Mouse (Mus musculus) neural tube, embryonic 11.5 days (tissue): ENCODE measurements around the gene Npas3. TPM values are rescaled to one million over a fixed set of nuclear protein-coding genes. Genes with fewer than 3 reads are reported as not detected.

Source experiments
- ATAC-seq: fragments of 200-750 bp; cut with Nextera tagmentation; 2 replicates; pipeline ENCODE4 v1.8.0; 2017; ENCODE audit warnings: moderate number of reproducible peaks, mild to moderate bottlenecking, moderate TSS enrichment, moderate library complexity; ENCODE audit not compliant: insufficient read depth, low FRiP score, low TSS enrichment
- DNase-seq: peaks from one replicate; pipeline ENCODE4 v3.0.0-alpha.2; 2015; ENCODE audit warnings: low spot score
- H3K27ac ChIP-seq: fragments of 300-500 bp; sonication (generic); 2 replicates; pipeline ENCODE4 v1.5.1; 2014; ENCODE audit warnings: low read depth, mild to moderate bottlenecking, low read length
- H3K27me3 ChIP-seq: fragments of 300-500 bp; sonication (generic); 2 replicates; pipeline ENCODE4 v1.6.1; 2014; ENCODE audit warnings: mild to moderate bottlenecking, low read length, mixed read lengths; ENCODE audit not compliant: control insufficient read depth, insufficient read depth
- H3K36me3 ChIP-seq: fragments of 300-500 bp; sonication (generic); 2 replicates; pipeline ENCODE4 v1.6.1; 2014; ENCODE audit warnings: mild to moderate bottlenecking, low read length, moderate library complexity, mixed read lengths; ENCODE audit not compliant: control insufficient read depth, insufficient read depth
- H3K4me1 ChIP-seq: fragments of 300-500 bp; sonication (generic); 2 replicates; pipeline ENCODE4 v1.6.1; 2014; ENCODE audit warnings: low read length, mixed read lengths; ENCODE audit not compliant: control insufficient read depth, insufficient read depth
- H3K4me2 ChIP-seq: fragments of 300-500 bp; sonication (generic); 2 replicates; pipeline ENCODE4 v1.6.1; 2014; ENCODE audit warnings: low read depth, mild to moderate bottlenecking, moderate library complexity
- H3K4me3 ChIP-seq: fragments of 300-500 bp; sonication (generic); 2 replicates; pipeline ENCODE4 v1.5.1; 2014; ENCODE audit warnings: low read depth, low read length
- H3K9ac ChIP-seq: fragments of 300-500 bp; sonication (generic); 2 replicates; pipeline ENCODE4 v1.6.1; 2014; ENCODE audit warnings: mild to moderate bottlenecking, low read length
- H3K9me3 ChIP-seq: fragments of 300-500 bp; sonication (generic); 2 replicates; pipeline ENCODE4 v1.6.1; 2016; ENCODE audit warnings: low read length; ENCODE audit not compliant: control insufficient read depth
- WGBS: fragments of 180-500 bp; shearing (Covaris S2); extraction: QIAGEN DNeasy Blood & Tissue Kit; methylation state at CpG from one replicate; pipeline ENCODE4 v1.1.7; 2014; 5-methylcytosine and 5-hydroxymethylcytosine counted together
- polyA plus RNA-seq: library from polyadenylated mRNA; unstranded; fragments of >200 nt; fragmentation: Nextera tagmentation; extraction: Ambion mirVana; gene quantifications from 2 replicates; pipeline ENCODE4 v1.2.1, GENCODE M21; 2014

Gene Npas3
- polyA plus RNA-seq, 1 experiment from 2014 or later = 18.0 TPM

GRCm38 (mm10) chr12:53527046-53527445 is 278.6 kb downstream of the Npas3 start:
- no peak overlapping the region for H3K27ac ChIP-seq
- no peaks in the 10 kb centered on the region for H3K9me3 ChIP-seq
- H3K36me3 ChIP-seq = no peaks in the 10 kb centered on the region
- H3K4me1 ChIP-seq = no peaks in the 10 kb centered on the region
- ATAC-seq = no peak
- H3K4me3 ChIP-seq = no peak overlapping the region
- H3K4me2 ChIP-seq = no peak overlapping the region
- no peaks in the 10 kb centered on the region for H3K27me3 ChIP-seq
- H3K9ac ChIP-seq = no peak overlapping the region
- no peak for DNase-seq
- 73% methylated on average over 3 of the region's 3 CpGs for WGBS

GRCm38 (mm10) chr12:53529345-53529744 is 280.9 kb downstream of the Npas3 start:
- no peaks in the 10 kb centered on the region for H3K9me3 ChIP-seq
- H3K4me2 ChIP-seq = no peak overlapping the region
- H3K27me3 ChIP-seq = no peaks in the 10 kb centered on the region
- no peak for DNase-seq
- no peak overlapping the region for H3K27ac ChIP-seq
- no peak overlapping the region for H3K9ac ChIP-seq
- H3K4me1 ChIP-seq = no peaks in the 10 kb centered on the region
- 90% methylated on average over 2 of the region's 2 CpGs for WGBS
- no peak for ATAC-seq
- H3K4me3 ChIP-seq = no peak overlapping the region
- no peaks in the 10 kb centered on the region for H3K36me3 ChIP-seq

- H3K4me2 ChIP-seq = no peak overlapping the region
- H3K4me3 ChIP-seq = no peak overlapping the region
- ATAC-seq (no peak), DNase-seq (peak; percentile 30)
- H3K9ac ChIP-seq = no peak overlapping the region
- 22% methylated on average over 5 of the region's 5 CpGs for WGBS
- H3K9me3 ChIP-seq = no peaks in the 10 kb centered on the region
- no peak overlapping the region for H3K27ac ChIP-seq
- no peaks in the 10 kb centered on the region for H3K27me3 ChIP-seq
- no peaks in the 10 kb centered on the region for H3K36me3 ChIP-seq
- H3K4me1 ChIP-seq = peaks cover 3% of the 10 kb centered on the region; the same call in 1 of the 2 replicates
These were observed 288.3 kb downstream of the Npas3 start for GRCm38 (mm10) chr12:53536816-53537215.

GRCm38 (mm10) chr12:53556359-53556758 is 307.9 kb downstream of the Npas3 start:
- Histone ChIP-seq H3K27ac (no peak overlapping the region), H3K4me1 (no peaks in the 10 kb centered on the region), H3K27me3 (no peaks in the 10 kb centered on the region), H3K36me3 (no peaks in the 10 kb centered on the region), H3K4me3 (no peak overlapping the region), H3K9ac (no peak overlapping the region), H3K4me2 (no peak overlapping the region), H3K9me3 (no peaks in the 10 kb centered on the region)
- ATAC-seq (no peak), DNase-seq (no peak)
- WGBS = 95% methylated on average over 2 of the region's 2 CpGs

- Histone ChIP-seq H3K9ac (no peak overlapping the region), H3K4me2 (no peak overlapping the region), H3K27me3 (no peaks in the 10 kb centered on the region), H3K4me1 (no peaks in the 10 kb centered on the region), H3K4me3 (no peak overlapping the region), H3K27ac (no peak overlapping the region), H3K36me3 (no peaks in the 10 kb centered on the region), H3K9me3 (no peaks in the 10 kb centered on the region)
- no peak for DNase-seq
- WGBS = 87% methylated on average over 1 of the region's 1 CpGs
- no peak for ATAC-seq
These were observed 309.8 kb downstream of the Npas3 start for GRCm38 (mm10) chr12:53558259-53558658.

GRCm38 (mm10) chr12:53566712-53567387 is 318.4 kb downstream of the Npas3 start:
- DNase-seq (no peak), ATAC-seq (no peak)
- H3K4me2 ChIP-seq = no peak overlapping the region
- WGBS = 84% methylated on average over 12 of the region's 12 CpGs
- H3K9me3 ChIP-seq = no peaks in the 10 kb centered on the region
- no peak overlapping the region for H3K9ac ChIP-seq
- no peak overlapping the region for H3K4me3 ChIP-seq
- H3K36me3 ChIP-seq = no peaks in the 10 kb centered on the region
- no peak overlapping the region; the same call in 1 of the 2 replicates for H3K27ac ChIP-seq
- H3K27me3 ChIP-seq = no peaks in the 10 kb centered on the region
- H3K4me1 ChIP-seq = no peaks in the 10 kb centered on the region

- Histone ChIP-seq H3K9ac (no peak overlapping the region), H3K4me2 (no peak overlapping the region), H3K36me3 (no peaks in the 10 kb centered on the region), H3K4me1 (no peaks in the 10 kb centered on the region), H3K27ac (no peak overlapping the region), H3K4me3 (no peak overlapping the region), H3K27me3 (no peaks in the 10 kb centered on the region), H3K9me3 (no peaks in the 10 kb centered on the region)
- 83% methylated on average over 5 of the region's 5 CpGs for WGBS
- DNase-seq (no peak), ATAC-seq (no peak)
These were observed 332.7 kb downstream of the Npas3 start for GRCm38 (mm10) chr12:53581181-53581580.

- Histone ChIP-seq H3K4me2 (no peak overlapping the region), H3K9me3 (no peaks in the 10 kb centered on the region), H3K27me3 (no peaks in the 10 kb centered on the region), H3K4me1 (peaks cover 7% of the 10 kb centered on the region; the same call in 1 of the 2 replicates), H3K36me3 (no peaks in the 10 kb centered on the region), H3K27ac (no peak overlapping the region), H3K9ac (no peak overlapping the region), H3K4me3 (no peak overlapping the region)
- no peak for ATAC-seq
- WGBS = 88% methylated on average over 5 of the region's 5 CpGs
- DNase-seq = no peak
These were observed 338.8 kb downstream of the Npas3 start for GRCm38 (mm10) chr12:53587249-53587648.
